ENCODE assay signal across 7 mouse cellular contexts in genomic region chr8:105935863-105936603, GRCm38 (mm10). TPM values are rescaled to one million over a fixed set of nuclear protein-coding genes. Genes with fewer than 3 reads are reported as not detected.
DNase-seq lines count a peak whose midpoint lies in the region; ATAC-seq lines count a peak whose summit lies in the region.

No protein-coding gene starts in this region.

- H3K4me1 ChIP-seq in lung, embryonic 15.5 days, result peaks cover 16% of the 10 kb centered on the region
- peaks cover 17% of the 10 kb centered on the region for H3K4me1 ChIP-seq in embryonic facial prominence, embryonic 15.5 days
- 0 out of 2 replicates have a peak, but pooled peaks cover 4% of the 10 kb centered on the region for H3K4me1 ChIP-seq in limb, embryonic 11.5 days (ENCODE audit: control insufficient read depth, insufficient read depth, low read length)
- H3K4me1 ChIP-seq in stomach, embryonic 15.5 days, result peaks cover 16% of the 10 kb centered on the region

- H3K4me3 ChIP-seq in lung, embryonic 15.5 days, result peak overlapping the region; percentile 91
- H3K4me3 ChIP-seq in embryonic facial prominence, embryonic 15.5 days (replicated peaks), result peak overlapping the region; percentile 87
- H3K4me3 ChIP-seq in limb, embryonic 11.5 days (ENCODE audit: low read depth, low read length), result peak overlapping the region; percentile 67
- H3K4me3 ChIP-seq in stomach, embryonic 15.5 days (replicated peaks), result peak overlapping the region; percentile 96

- H3K36me3 ChIP-seq in lung, embryonic 15.5 days, result peaks cover 2% of the 10 kb centered on the region; the same call in 1 of the 2 replicates
- H3K36me3 ChIP-seq in embryonic facial prominence, embryonic 15.5 days, result peaks cover 41% of the 10 kb centered on the region
- no peaks in the 10 kb centered on the region; the same call in 1 of the 2 replicates for H3K36me3 ChIP-seq in limb, embryonic 11.5 days (ENCODE audit: control insufficient read depth, insufficient read depth, low read length)
- no peaks in the 10 kb centered on the region for H3K36me3 ChIP-seq in stomach, embryonic 15.5 days

- no peaks in the 10 kb centered on the region for H3K9me3 ChIP-seq in lung, embryonic 15.5 days
- no peaks in the 10 kb centered on the region for H3K9me3 ChIP-seq in embryonic facial prominence, embryonic 15.5 days (replicated peaks)
- H3K9me3 ChIP-seq in limb, embryonic 11.5 days (ENCODE audit: control insufficient read depth, low read length), result no peaks in the 10 kb centered on the region
- H3K9me3 ChIP-seq in stomach, embryonic 15.5 days, result no peaks in the 10 kb centered on the region

- peak overlapping the region; percentile 95 for H3K4me2 ChIP-seq in lung, embryonic 15.5 days
- H3K4me2 ChIP-seq in embryonic facial prominence, embryonic 15.5 days (replicated peaks), result peak overlapping the region; percentile 94
- peak overlapping the region; percentile 95 for H3K4me2 ChIP-seq in limb, embryonic 11.5 days (ENCODE audit: low read depth, severe bottlenecking)
- H3K4me2 ChIP-seq in stomach, embryonic 15.5 days, result peak overlapping the region; percentile 93

- H3K9ac ChIP-seq in lung, embryonic 15.5 days, result peak overlapping the region; percentile 74; the same call in 1 of the 2 replicates
- H3K9ac ChIP-seq in embryonic facial prominence, embryonic 15.5 days, result 0 out of 2 replicates have a peak overlapping the region, but pooled peaks have one; percentile 71
- peak overlapping the region; percentile 61 for H3K9ac ChIP-seq in limb, embryonic 11.5 days (ENCODE audit: low read length)
- H3K9ac ChIP-seq in stomach, embryonic 15.5 days, result 0 out of 2 replicates have a peak overlapping the region, but pooled peaks have one; percentile 19

- 21% methylated on average over 7 of the region's 7 CpGs for WGBS in lung, embryonic 15.5 days
- 30% methylated on average over 7 of the region's 7 CpGs for WGBS in embryonic facial prominence, embryonic 15.5 days
- 24% methylated on average over 7 of the region's 7 CpGs for WGBS in limb, embryonic 11.5 days
- WGBS in stomach, embryonic 15.5 days, result 26% methylated on average over 7 of the region's 7 CpGs

- DNase-seq in lung, adult 18-20 months, result no peak
- no peak for DNase-seq in limb, embryonic 11.5 days (ENCODE audit: low spot score)
- no peak for DNase-seq in urinary bladder, postnatal 25 days (ENCODE audit: low spot score)
- DNase-seq in thymus, postnatal 25 days, result no peak

- 0 out of 2 replicates have a peak, but pooled peaks have one; percentile 0 for ATAC-seq in lung, embryonic 15.5 days (ENCODE audit: borderline replicate concordance, extremely low read depth, low FRiP score, low TSS enrichment)
- no peak for ATAC-seq in embryonic facial prominence, embryonic 15.5 days (ENCODE audit: insufficient number of reproducible peaks, low FRiP score, low TSS enrichment, low read depth)
- no peak for ATAC-seq in limb, embryonic 11.5 days (ENCODE audit: insufficient number of reproducible peaks, low FRiP score, low TSS enrichment, low read depth)
- no peak for ATAC-seq in stomach, embryonic 15.5 days (ENCODE audit: insufficient read depth, low FRiP score, low read depth)

- H3K27me3 ChIP-seq in lung, embryonic 15.5 days, result no peaks in the 10 kb centered on the region
- no peaks in the 10 kb centered on the region for H3K27me3 ChIP-seq in embryonic facial prominence, embryonic 15.5 days
- no peaks in the 10 kb centered on the region for H3K27me3 ChIP-seq in limb, embryonic 11.5 days (ENCODE audit: control insufficient read depth, insufficient read depth, low read length)
- no peaks in the 10 kb centered on the region for H3K27me3 ChIP-seq in stomach, embryonic 15.5 days (replicated peaks)

- H3K27ac ChIP-seq in lung, embryonic 15.5 days, result no peak overlapping the region; the same call in 1 of the 2 replicates
- H3K27ac ChIP-seq in embryonic facial prominence, embryonic 15.5 days (replicated peaks), result 0 out of 2 replicates have a peak overlapping the region, but pooled peaks have one; percentile 83
- no peak overlapping the region for H3K27ac ChIP-seq in limb, embryonic 11.5 days (replicated peaks; ENCODE audit: low read depth, low read length)
- H3K27ac ChIP-seq in stomach, embryonic 15.5 days, result peak overlapping the region; percentile 87; the same call in 1 of the 2 replicates

RNA-seq across cellular contexts. Expression of gene Psmb10, which starts 2.2 kb away (rescaled TPM):
- polyA plus RNA-seq in lung, embryonic 15.5 days (2015; fragmentation: Nextera tagmentation; extraction: Ambion mirVana), result 43.9 and 51.7 TPM in 2 replicates
- polyA plus RNA-seq in embryonic facial prominence, embryonic 15.5 days (2015; fragmentation: Nextera tagmentation; extraction: Ambion mirVana), result 31.0 and 33.8 TPM in 2 replicates
- polyA plus RNA-seq in limb, embryonic 11.5 days (2014; fragmentation: Nextera tagmentation; extraction: Ambion mirVana), result 24.6 and 28.4 TPM in 2 replicates
- 61.2 and 61.4 TPM in 2 replicates for polyA plus RNA-seq in stomach, embryonic 15.5 days (2015; fragmentation: Nextera tagmentation; extraction: Ambion mirVana)

RNA-seq across cellular contexts. Expression of gene Ctrl, which starts 2.4 kb away (rescaled TPM):
- polyA plus RNA-seq in lung, embryonic 15.5 days (2015; fragmentation: Nextera tagmentation; extraction: Ambion mirVana), result 0.86 and 1.0 TPM in 2 replicates
- 1.4 TPM in 2 replicates for polyA plus RNA-seq in embryonic facial prominence, embryonic 15.5 days (2015; fragmentation: Nextera tagmentation; extraction: Ambion mirVana)
- polyA plus RNA-seq in limb, embryonic 11.5 days (2014; fragmentation: Nextera tagmentation; extraction: Ambion mirVana), result 1.1 and 1.5 TPM in 2 replicates
- 1.9 and 3.8 TPM in 2 replicates for polyA plus RNA-seq in stomach, embryonic 15.5 days (2015; fragmentation: Nextera tagmentation; extraction: Ambion mirVana)

RNA-seq across cellular contexts. Expression of gene Lcat, which starts 7.1 kb away (rescaled TPM):
- polyA plus RNA-seq in lung, embryonic 15.5 days (2015; fragmentation: Nextera tagmentation; extraction: Ambion mirVana), result 1.2 and 1.9 TPM in 2 replicates
- polyA plus RNA-seq in embryonic facial prominence, embryonic 15.5 days (2015; fragmentation: Nextera tagmentation; extraction: Ambion mirVana), result 2.8 and 3.3 TPM in 2 replicates
- polyA plus RNA-seq in limb, embryonic 11.5 days (2014; fragmentation: Nextera tagmentation; extraction: Ambion mirVana), result 1.2 and 1.3 TPM in 2 replicates
- polyA plus RNA-seq in stomach, embryonic 15.5 days (2015; fragmentation: Nextera tagmentation; extraction: Ambion mirVana), result 2.9 and 5.8 TPM in 2 replicates

RNA-seq across cellular contexts. Expression of gene Slc12a4, which starts 29.9 kb away (rescaled TPM):
- 37.1 and 37.7 TPM in 2 replicates for polyA plus RNA-seq in lung, embryonic 15.5 days (2015; fragmentation: Nextera tagmentation; extraction: Ambion mirVana)
- 57.6 and 60.4 TPM in 2 replicates for polyA plus RNA-seq in embryonic facial prominence, embryonic 15.5 days (2015; fragmentation: Nextera tagmentation; extraction: Ambion mirVana)
- 23.5 and 27.2 TPM in 2 replicates for polyA plus RNA-seq in limb, embryonic 11.5 days (2014; fragmentation: Nextera tagmentation; extraction: Ambion mirVana)
- polyA plus RNA-seq in stomach, embryonic 15.5 days (2015; fragmentation: Nextera tagmentation; extraction: Ambion mirVana), result 32.7 and 33.4 TPM in 2 replicates

RNA-seq across cellular contexts. Expression of gene Pskh1, which starts 35.8 kb away (rescaled TPM):
- polyA plus RNA-seq in lung, embryonic 15.5 days (2015; fragmentation: Nextera tagmentation; extraction: Ambion mirVana), result 32.0 and 33.0 TPM in 2 replicates
- polyA plus RNA-seq in embryonic facial prominence, embryonic 15.5 days (2015; fragmentation: Nextera tagmentation; extraction: Ambion mirVana), result 35.8 and 40.2 TPM in 2 replicates
- polyA plus RNA-seq in limb, embryonic 11.5 days (2014; fragmentation: Nextera tagmentation; extraction: Ambion mirVana), result 27.8 and 28.9 TPM in 2 replicates
- polyA plus RNA-seq in stomach, embryonic 15.5 days (2015; fragmentation: Nextera tagmentation; extraction: Ambion mirVana), result 28.7 and 30.7 TPM in 2 replicates

Comparison
In these comparisons a context has a peak if more than half of its experiments do, and no peak if none do; other contexts are left out.
1. H3K27ac ChIP-seq: peak in embryonic facial prominence, embryonic 15.5 days (single experiment) and stomach, embryonic 15.5 days (single experiment); none in lung, embryonic 15.5 days (single experiment) and limb, embryonic 11.5 days (single experiment).
2. H3K9ac ChIP-seq: peak in every context shown above with its lines; median percentile 74 in lung, embryonic 15.5 days; 71 in embryonic facial prominence, embryonic 15.5 days; 61 in limb, embryonic 11.5 days; 19 in stomach, embryonic 15.5 days.
3. Peak in every context shown above with its lines, with median percentiles within 50 percentile points of each other: H3K4me2 ChIP-seq and H3K4me3 ChIP-seq.